Mouse (Mus musculus) mesoderm, embryonic 11.5 days (tissue): ENCODE results near the gene Brd2.

ENCODE experiments used
- DNase-seq: peaks from one replicate; pipeline ENCODE4 v3.0.0-alpha.2; 2012; ENCODE audit warnings: low read depth, low spot score

Brd2 gene

DNA sequence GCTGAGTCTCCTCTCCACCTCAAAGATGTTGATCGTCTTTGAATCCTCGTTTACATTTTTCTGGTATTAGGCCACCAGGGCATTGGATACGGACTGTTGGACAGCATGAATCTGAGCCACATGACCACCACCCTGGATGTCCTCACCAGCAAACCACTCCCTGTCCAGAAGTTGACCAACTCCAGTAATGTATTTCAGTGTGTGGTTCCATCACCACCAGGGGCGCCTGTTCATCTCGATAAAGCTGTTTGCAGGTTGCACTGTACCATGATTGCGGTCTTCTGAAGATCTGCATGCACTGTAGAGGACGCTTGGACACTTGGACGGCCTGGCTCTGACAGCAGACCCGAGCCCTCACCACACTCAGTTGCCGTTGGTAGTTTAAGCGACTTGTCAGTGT, 10.9 kb upstream of the Brd2 start:
- no peak for DNase-seq

DNA sequence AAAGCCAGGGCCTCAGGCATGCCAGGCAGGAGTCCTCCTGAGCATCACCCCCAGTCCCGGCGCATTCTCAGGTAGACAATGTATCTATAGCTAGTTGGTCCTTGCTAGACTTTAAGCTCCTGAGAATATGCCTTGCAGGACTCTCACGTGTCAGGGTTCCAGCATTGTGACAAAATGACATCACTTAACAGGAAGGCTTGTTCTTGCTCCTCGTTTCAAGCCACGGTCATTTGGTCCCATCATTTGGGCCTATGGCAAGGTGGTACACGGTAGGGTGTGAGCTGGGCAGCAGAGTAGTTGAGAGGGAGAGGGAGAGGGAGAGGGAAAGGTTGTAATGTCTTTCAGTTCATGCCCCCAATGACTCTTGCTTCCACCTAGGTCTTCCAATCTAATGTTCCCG, 9.5 kb upstream of the Brd2 start:
- no peak for DNase-seq

DNA sequence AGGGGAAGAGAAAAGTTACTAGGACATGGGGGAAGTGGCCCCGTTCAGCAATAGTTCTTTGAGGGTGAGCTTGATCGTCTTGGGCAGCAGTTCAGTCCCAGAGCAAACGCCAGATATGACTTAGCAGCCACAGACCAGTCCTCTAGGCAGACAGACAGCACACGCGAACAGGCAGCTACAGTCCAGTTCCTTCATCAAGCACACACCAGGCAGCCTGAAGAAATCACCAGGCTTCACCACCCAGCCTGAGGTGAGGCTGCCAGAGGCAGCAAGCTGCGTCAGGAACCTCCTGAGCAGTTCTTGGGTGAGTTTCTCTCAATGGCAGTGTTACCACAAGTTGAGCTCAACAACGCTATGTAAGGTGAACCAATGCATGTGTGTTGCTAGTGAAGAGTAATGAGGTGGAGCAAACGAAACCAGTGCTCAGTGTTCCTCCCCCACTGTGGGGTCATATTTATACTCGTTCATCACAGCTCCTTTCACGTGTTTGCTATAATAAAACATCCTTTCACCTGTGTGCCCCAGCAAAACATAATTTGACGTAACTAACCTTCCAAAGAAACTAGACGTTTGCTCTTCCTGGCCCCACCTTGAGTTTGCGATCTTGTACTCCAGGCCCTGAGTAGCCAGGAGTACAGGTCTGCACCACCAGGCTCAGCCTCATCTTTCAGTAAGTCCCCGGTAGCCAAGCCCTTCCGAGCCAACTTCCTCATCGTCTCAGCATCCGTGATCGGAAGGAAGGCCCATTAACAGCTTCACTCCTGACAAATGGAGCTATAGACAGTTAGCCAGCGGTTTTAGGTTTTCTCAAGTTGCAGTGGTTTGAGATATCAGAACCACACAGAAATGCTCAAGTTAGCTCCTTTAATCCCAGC, 7.9 kb upstream of the Brd2 start:
- no peak for DNase-seq

DNA sequence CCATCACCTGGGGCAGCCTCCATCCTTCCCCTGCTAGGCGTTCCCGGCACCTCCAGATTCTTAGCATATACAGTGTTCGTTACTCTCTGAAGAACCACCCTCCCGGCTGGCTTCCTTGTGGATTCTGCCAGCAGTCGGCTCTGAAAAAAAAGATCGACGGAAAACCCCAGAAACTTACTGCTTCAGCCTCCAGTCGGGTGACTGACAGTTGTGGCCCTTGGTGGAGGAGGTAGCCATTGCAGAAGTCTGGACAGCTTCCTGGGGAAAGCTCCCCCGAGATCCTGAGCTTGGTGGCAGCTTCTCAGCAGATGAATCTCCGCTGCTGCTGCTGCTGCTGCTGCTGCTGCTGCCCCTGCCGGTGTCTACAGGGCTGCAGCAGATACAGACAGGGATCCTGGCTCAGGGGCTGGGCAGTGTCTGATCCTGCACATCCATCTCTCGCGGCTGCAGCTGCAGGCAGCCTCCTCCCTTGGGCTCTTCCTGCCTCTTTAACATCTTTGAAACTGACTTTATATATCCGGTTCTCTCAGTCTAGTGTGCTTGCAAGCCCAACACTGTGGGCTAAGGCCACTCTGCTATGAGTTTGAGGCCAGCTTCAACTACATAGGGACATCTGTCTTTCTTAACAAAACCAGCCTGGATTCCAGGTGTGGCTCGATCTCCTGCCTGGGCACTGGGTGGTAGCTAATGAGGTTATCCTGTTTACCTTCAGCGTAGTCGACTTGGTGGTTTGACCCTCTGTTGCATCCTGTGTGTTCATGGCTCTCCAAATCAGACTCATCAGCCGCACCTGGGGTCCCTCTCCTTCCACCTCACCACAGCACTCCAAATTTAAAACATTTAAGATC, 6.7 kb upstream of the Brd2 start:
- DNase-seq = no peak

GRCm38 (mm10) chr17:34128264-34128937, 6.0 kb upstream of the Brd2 start:
- no peak for DNase-seq

GRCm38 (mm10) chr17:34127475-34127874, 5.0 kb upstream of the Brd2 start:
- DNase-seq = no peak

DNA sequence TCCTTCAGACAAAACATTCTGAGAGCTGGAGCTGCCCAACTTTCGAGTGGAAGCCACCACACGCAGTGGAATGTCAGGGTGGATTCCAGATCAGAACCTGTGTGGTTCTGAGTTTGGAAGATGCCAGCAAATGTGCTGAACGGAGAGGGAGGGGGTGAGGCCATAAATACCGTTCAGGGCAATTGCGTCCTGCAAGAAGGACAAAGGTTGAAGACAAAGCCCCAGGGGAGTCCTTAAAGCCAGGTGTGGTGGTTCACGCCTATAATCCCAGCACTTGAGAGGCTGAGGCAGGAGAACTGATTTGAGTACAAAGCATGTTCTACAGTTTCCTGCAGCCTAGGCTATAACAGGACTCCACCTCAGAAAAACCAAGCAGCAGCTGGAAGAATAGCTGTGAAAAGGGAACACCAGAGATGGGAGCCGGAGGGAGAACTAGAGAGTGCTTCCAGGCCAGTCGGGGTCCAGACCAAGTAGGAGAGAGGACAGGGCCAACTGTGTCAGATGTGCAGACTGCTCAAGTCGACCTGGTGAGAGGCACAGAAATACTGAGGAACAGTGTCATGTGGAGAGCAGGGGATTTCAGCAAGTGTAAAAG, 4.5 kb upstream of the Brd2 start:
- DNase-seq = no peak

- no peak for DNase-seq
These were observed 2.2 kb upstream of the Brd2 start for GRCm38 (mm10) chr17:34124649-34125048.

DNA sequence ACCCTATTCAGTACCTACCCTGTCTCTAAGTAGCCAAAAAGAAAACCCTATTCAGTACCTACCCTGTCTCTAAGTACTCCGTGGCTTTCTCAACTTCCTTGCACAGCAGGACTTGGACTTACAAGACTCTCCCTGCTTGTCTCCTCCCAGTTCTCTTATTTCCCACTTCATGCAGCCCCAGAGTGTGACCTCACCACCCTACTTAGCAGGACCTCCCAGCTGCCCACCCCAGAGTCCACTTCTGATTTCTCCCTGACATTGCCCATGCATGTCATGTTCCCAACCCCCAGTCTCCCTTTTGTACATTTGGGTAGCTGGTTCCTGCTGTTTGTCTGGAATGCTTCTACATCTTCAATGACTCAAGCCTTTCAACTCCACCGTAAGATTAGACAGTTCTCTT, 1.1 kb upstream of the Brd2 start:
- peak; percentile 36 for DNase-seq

DNA sequence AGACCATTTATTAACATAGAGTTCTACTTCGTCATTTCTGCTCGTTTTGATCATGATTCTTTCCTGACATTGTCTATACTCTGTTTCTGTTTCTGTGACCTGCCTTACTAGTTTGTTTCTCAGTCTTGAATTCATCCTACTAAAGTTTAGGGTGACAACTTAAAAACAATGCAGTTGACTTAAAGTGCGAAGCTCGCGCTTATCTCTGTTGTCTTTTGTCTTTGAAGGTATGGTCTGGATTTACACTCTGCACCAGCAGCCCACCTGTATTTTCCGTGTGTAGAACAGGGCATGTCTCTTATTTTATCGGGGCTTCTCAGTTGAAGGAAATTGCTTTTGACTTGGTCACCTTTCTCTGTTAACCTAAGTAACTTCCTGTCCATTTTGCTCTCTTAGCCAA, 677 bp upstream of the Brd2 start:
- no peak for DNase-seq

GRCm38 (mm10) chr17:34121879-34122187, 601 bp downstream of the Brd2 start:
- peak; percentile 84 for DNase-seq

- peak; percentile 91 for DNase-seq
These were observed 1.1 kb downstream of the Brd2 start for GRCm38 (mm10) chr17:34121172-34121878.

GRCm38 (mm10) chr17:34120814-34121171, 1.6 kb downstream of the Brd2 start:
- no peak for DNase-seq

GRCm38 (mm10) chr17:34120180-34120723, 2.2 kb downstream of the Brd2 start:
- DNase-seq = peak; percentile 91

- peak; percentile 99 for DNase-seq
These were observed 2.9 kb downstream of the Brd2 start, which contains the start of gene H2-DMa for GRCm38 (mm10) chr17:34119249-34120179. H2-DMa (plus strand) TSS chr17:34119541.

DNA sequence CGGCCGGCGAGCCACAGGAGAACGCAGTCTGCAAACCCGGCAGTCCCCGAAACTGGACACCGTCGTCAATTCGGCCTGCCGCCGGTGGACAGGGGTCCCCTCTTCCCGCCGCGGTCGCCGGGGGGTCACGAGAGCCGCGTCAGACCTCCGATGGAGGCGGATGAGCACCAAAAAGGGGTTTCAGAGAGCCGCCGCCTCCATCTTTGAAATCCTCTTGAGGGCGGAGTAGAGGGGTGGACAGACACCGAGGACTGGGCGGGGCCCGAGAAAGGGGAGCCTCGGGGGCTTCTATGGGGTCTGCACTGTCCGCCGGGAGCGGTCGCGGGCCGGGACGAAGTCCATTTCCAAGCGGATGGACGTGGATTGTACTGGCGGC, 3.6 kb downstream of the Brd2 start:
- no peak for DNase-seq

DNA sequence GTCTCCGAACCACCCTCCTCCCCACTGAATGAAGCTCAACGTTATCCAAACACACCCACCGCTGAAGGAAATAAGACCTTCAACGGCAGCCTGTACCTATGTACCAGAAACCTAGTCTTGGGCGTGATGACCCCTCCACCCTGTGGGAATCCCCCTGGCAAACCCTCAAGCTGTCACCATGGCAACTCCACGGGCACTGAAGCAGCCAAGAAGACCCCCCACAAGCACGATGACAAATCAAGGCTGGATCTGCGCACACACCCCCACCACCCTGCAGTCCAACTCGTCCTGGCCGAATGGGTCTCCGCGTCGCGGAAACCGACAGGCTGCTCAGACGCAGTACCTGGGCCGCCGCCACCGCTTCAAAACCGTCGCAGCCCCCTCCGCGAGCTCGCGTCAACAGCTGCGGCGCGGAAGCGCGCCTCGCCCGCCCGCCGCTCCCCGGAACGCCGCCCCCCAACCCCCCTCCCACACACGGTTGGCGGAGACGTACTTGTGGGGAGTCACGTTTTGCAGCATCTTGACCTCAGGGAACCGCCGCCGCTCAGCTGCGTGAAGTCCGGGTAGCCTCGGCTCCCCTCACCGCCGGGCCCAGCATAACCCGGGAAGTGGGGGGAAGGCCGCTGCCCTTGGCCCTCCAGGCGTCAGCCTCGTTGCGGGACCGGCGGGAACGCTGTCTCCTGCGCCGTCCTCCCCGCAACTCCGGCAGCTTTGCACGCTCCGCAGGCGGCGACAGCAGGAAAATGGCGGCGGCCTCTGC, 4.1 kb downstream of the Brd2 start:
- peak; percentile 50 for DNase-seq

- no peak for DNase-seq
These were observed 4.9 kb downstream of the Brd2 start for GRCm38 (mm10) chr17:34117421-34118112.
